Mouse (Mus musculus): ENCODE data around the gene Fam171a1. TPM values are rescaled to one million over a fixed set of nuclear protein-coding genes. Genes with fewer than 3 reads are reported as not detected.

Fam171a1 gene
- polyA plus RNA-seq, 1 experiment = 41.3 TPM

DNA sequence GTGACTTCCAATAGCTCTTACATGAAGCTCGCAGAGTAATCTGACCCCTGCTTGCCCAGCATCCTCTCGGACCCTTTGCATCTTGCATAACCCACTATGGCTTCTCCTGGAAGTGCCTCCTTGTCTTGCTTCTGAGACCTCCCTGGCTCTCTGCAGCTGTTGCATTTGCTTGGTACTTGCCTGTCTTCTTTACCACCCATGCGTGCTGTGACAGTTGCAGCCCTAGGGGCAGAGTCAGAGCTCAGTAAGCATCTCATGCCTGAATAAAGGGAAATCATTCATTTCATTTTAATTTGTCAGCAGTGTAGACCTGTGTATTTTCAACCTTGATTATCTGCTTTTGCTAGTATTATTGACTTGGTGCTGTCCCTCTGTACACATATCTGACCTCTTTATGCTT, 62.7 kb downstream of the Fam171a1 start:
- no peak for TF ChIP-seq CTCF (IDR thresholded peaks at IDR 0.05; ENCODE audit: extremely low read depth, insufficient read depth, low read length)
- TF ChIP-seq POLR2A (IDR thresholded peaks at IDR 0.05; ENCODE audit: extremely low read depth, insufficient read depth, low read length) = no peak
- Histone ChIP-seq H3K4me3 (ENCODE audit: insufficient read depth, low read length) (no peak overlapping the region), H3K4me1 (ENCODE audit: control insufficient read depth, insufficient read depth, low read length) (peaks cover 20% of the 10 kb centered on the region), H3K27ac (ENCODE audit: insufficient read depth, low read length) (no peak overlapping the region)

DNA sequence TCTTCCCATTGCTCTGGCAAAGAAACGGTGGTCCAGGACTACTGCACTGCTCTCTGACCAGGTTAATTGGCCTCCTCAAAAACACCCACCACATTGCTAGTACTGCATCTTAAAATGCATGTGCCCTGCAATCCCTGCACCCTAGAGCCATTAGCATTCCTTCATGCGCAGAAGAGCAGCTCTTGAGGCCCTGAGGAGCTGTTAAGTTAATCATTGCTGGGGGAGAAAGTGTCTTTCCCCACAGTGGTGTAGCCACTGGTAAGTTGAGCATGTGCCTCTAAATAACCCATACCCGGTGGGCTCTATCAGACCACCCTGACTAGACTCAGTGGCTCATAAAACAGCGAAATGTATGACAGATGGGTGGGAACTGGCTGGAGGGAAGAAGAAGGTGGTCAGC, 66.5 kb downstream of the Fam171a1 start:
- TF ChIP-seq POLR2A (IDR thresholded peaks at IDR 0.05; ENCODE audit: extremely low read depth, insufficient read depth, low read length) (no peak), CTCF (IDR thresholded peaks at IDR 0.05; ENCODE audit: extremely low read depth, insufficient read depth, low read length) (no peak)
- Histone ChIP-seq H3K4me1 (ENCODE audit: control insufficient read depth, insufficient read depth, low read length) (peaks cover 7% of the 10 kb centered on the region), H3K4me3 (ENCODE audit: insufficient read depth, low read length) (no peak overlapping the region), H3K27ac (ENCODE audit: insufficient read depth, low read length) (0 out of 2 replicates have a peak overlapping the region, but pooled peaks have one; percentile 46)

DNA sequence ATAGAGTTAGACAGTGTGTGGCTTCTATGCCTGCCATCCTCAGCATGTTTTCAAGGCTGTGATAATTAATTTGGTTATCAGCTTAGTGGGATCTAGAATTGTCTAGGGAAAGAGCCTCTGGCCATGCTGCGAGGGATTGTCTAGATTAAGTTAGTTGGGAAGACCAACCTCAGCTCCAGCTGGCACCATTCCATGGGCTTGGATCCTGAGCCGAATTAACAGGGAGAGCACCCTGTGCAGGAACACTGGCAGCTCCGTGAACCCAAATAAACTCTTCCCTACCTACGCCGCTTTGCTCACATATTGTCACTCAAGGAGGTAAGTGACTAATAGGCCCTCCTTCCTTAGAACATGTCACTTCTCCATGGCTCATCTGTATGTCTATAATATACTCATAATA, 69.6 kb downstream of the Fam171a1 start:
- TF ChIP-seq CTCF (IDR thresholded peaks at IDR 0.05; ENCODE audit: extremely low read depth, insufficient read depth, low read length) (no peak), POLR2A (IDR thresholded peaks at IDR 0.05; ENCODE audit: extremely low read depth, insufficient read depth, low read length) (no peak)

DNA sequence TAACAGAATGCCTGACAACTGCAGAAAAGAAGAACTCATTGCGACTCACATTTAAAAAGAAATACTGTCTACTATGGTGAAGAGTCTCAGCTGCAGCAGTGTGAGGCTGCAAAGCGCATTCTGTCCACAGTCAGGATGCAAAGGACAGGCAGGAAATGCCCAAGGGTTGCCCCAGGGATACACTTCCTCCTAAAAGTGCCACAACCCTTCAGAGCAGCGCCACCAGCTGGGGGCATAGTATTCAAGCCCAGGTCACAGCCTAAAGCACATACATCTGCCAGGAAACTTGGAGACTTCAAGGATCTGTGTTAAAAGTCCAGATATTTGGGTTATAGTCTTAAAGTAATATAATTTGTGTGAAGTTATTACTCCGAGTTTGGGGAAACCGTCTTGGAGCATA, 71.3 kb downstream of the Fam171a1 start:
- no peak overlapping the region for H3K27ac ChIP-seq (ENCODE audit: insufficient read depth, low read length)
- H3K4me3 ChIP-seq (ENCODE audit: insufficient read depth, low read length) = no peak overlapping the region
- peaks cover 6% of the 10 kb centered on the region for H3K4me1 ChIP-seq (ENCODE audit: control insufficient read depth, insufficient read depth, low read length)
- TF ChIP-seq POLR2A (IDR thresholded peaks at IDR 0.05; ENCODE audit: extremely low read depth, insufficient read depth, low read length) (no peak), CTCF (IDR thresholded peaks at IDR 0.05; ENCODE audit: extremely low read depth, insufficient read depth, low read length) (no peak)

More for the DNA sequence above, 69.6 kb downstream of the Fam171a1 start:
- no peak overlapping the region for H3K27ac ChIP-seq (ENCODE audit: insufficient read depth, low read length)
- H3K4me3 ChIP-seq (ENCODE audit: insufficient read depth, low read length) = no peak overlapping the region
- peaks cover 7% of the 10 kb centered on the region for H3K4me1 ChIP-seq (ENCODE audit: control insufficient read depth, insufficient read depth, low read length)

DNA sequence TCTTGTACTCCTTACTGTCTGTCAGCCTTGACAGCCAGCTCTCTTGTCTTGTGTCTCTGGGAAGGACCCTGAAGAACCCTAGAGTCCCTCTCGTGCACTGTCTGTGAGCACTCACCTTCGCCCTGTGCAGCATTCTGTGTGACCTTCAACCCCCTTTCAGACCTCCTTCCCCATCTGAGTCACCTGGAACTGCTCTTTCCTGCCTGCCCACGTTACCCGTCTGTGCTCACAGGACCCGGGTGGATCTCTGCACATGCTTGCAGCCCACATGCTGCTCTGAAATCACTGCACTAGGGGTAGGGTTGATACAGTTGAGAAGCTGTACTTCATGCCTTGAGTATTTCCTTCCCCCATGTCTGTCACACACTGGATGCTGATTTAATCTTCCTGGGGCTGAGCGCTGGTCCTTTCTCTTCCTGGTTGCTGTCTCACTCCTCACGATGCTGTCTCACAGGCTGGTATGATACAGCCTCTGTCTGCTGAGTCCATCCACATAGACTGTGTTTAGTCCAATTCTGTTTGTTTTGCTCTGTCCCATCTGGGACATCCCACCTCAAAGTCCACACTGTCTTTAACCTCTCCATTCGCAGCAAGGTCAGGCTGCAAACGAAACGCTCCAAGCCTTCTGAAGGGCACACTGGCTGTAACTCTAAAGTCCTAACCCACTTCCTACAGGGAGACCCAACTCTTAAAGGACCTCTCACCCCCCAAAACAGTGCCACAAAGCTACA, 74.9 kb downstream of the Fam171a1 start:
- TF ChIP-seq POLR2A (IDR thresholded peaks at IDR 0.05; ENCODE audit: extremely low read depth, insufficient read depth, low read length) (no peak), CTCF (IDR thresholded peaks at IDR 0.05; ENCODE audit: extremely low read depth, insufficient read depth, low read length) (no peak)
- H3K27ac ChIP-seq (ENCODE audit: insufficient read depth, low read length) = no peak overlapping the region
- H3K4me1 ChIP-seq (ENCODE audit: control insufficient read depth, insufficient read depth, low read length) = peaks cover 1% of the 10 kb centered on the region
- H3K4me3 ChIP-seq (ENCODE audit: insufficient read depth, low read length) = no peak overlapping the region

DNA sequence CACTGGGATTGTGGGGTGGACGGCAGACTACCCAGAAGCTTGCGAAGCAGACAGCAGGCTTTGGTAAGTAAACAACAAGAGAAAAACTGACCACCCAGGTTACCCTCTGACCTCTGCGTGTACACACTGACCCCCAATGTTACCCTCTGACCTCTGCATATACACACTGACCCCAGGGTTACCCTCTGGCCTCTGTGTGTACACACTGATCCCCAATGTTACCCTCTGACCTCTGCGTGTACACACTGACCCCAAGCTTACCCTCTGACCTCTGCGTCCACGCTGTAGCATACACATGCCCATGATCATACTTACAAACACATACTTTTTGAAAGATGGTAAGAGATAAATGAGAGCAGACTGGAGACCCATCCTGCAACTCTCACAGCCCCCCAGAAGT, 77.1 kb downstream of the Fam171a1 start:
- H3K27ac ChIP-seq (ENCODE audit: insufficient read depth, low read length) = no peak overlapping the region
- no peak for TF ChIP-seq CTCF (IDR thresholded peaks at IDR 0.05; ENCODE audit: extremely low read depth, insufficient read depth, low read length)
- TF ChIP-seq POLR2A (IDR thresholded peaks at IDR 0.05; ENCODE audit: extremely low read depth, insufficient read depth, low read length) = no peak
- no peak overlapping the region for H3K4me3 ChIP-seq (ENCODE audit: insufficient read depth, low read length)
- peaks cover 1% of the 10 kb centered on the region for H3K4me1 ChIP-seq (ENCODE audit: control insufficient read depth, insufficient read depth, low read length)

DNA sequence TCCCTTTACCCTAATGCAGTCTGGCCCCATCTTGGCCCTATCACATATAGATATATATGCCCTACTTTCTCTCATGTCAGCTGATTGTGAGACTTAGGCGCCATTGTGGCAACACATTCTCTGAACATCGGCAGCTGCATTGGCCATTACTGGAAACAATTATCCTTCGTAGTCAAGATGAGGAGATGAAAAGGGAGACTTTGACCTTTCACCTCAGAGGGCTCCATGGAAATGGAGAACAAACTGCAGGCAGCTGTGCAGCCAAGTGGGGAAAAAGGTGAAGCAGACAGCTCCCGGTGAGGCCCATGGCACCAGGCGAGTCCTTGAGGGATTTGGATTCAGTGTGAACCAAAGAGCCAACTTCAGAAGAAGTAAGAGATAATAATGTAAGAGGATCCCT, 81.5 kb downstream of the Fam171a1 start:
- H3K4me1 ChIP-seq (ENCODE audit: control insufficient read depth, insufficient read depth, low read length) = peaks cover 1% of the 10 kb centered on the region; the same call in 1 of the 2 replicates
- TF ChIP-seq POLR2A (IDR thresholded peaks at IDR 0.05; ENCODE audit: extremely low read depth, insufficient read depth, low read length) (no peak), CTCF (IDR thresholded peaks at IDR 0.05; ENCODE audit: extremely low read depth, insufficient read depth, low read length) (no peak)
- no peak overlapping the region for H3K4me3 ChIP-seq (ENCODE audit: insufficient read depth, low read length)
- no peak overlapping the region for H3K27ac ChIP-seq (ENCODE audit: insufficient read depth, low read length)

DNA sequence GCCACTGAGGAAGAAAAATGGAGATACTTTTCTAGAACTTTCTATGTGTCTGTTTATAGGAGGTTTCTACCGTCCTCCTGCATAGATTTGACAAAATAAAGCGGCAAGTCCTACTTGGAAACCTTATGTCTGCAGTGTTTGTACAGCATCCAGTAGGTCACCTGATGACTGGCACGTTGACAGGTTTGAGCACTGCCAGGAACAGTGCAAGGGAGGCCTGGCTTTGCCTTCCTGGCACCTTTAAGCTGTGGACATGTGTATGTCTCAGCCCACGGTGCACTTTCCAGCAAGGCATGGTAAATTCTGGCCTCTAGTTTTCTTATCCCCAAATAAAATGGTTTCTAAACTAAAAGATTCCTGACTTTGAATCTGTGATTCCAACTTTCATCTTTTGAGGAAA, 86.4 kb downstream of the Fam171a1 start:
- H3K4me1 ChIP-seq (ENCODE audit: control insufficient read depth, insufficient read depth, low read length) = no peaks in the 10 kb centered on the region
- no peak overlapping the region for H3K27ac ChIP-seq (ENCODE audit: insufficient read depth, low read length)
- TF ChIP-seq POLR2A (IDR thresholded peaks at IDR 0.05; ENCODE audit: extremely low read depth, insufficient read depth, low read length) (no peak), CTCF (IDR thresholded peaks at IDR 0.05; ENCODE audit: extremely low read depth, insufficient read depth, low read length) (no peak)
- H3K4me3 ChIP-seq (ENCODE audit: insufficient read depth, low read length) = no peak overlapping the region

DNA sequence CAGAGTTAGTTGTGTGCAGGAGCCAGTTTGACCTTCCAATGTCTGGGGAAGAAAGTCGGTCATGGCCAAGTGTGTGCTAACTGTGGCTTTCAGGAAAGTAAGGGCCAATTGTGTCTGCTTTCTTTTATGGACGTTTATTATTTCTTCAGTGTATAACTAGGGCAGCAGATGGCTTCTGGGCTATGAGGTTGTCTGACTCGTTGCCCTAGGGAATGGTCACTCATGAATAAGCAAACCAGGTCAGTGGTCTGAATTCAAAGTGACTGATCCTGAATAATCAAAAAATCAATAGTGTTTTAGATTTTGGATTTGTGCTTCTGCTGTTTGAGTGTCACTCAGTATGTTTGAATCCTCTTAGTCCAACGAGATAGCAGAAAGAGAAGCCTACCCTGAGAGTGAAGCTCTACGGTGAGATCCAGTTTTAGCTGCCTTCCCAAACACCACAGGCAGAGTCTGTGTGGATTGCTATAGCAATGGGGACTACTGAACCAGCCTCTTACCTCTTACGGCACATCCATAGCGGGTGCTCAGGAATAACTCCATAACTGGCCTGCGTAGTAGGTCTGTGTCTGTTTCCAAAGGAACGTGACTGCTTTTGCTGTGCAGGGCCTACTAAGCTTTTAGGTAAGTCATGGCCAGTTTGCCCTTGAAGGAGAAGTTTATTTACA, 93.1 kb downstream of the Fam171a1 start:
- H3K27ac ChIP-seq (ENCODE audit: insufficient read depth, low read length) = no peak overlapping the region
- H3K4me3 ChIP-seq (ENCODE audit: insufficient read depth, low read length) = no peak overlapping the region
- H3K4me1 ChIP-seq (ENCODE audit: control insufficient read depth, insufficient read depth, low read length) = 0 out of 2 replicates have a peak, but pooled peaks cover 1% of the 10 kb centered on the region
- TF ChIP-seq CTCF (IDR thresholded peaks at IDR 0.05; ENCODE audit: extremely low read depth, insufficient read depth, low read length) (no peak), POLR2A (IDR thresholded peaks at IDR 0.05; ENCODE audit: extremely low read depth, insufficient read depth, low read length) (no peak)

DNA sequence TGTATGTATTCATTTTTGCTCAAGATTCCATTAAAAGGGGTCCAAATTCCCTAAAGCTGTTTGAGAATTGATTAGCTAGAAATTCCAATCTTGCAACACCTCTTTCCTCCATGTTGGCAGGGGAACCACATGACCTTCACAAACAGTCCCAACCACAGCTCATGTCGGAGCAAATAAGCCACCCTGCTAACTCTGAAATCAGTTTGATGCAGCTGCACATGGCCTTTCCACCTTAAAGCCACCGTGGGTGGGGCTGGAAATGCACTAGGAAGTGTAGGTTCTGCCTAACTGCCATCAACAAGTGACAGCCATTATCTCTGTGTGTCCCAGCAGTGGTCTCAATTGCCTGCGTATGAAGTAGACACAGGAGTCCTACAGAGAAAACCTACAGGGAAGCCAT, 101.5 kb downstream of the Fam171a1 start:
- peaks cover 11% of the 10 kb centered on the region for H3K4me1 ChIP-seq (ENCODE audit: control insufficient read depth, insufficient read depth, low read length)
- H3K27ac ChIP-seq (ENCODE audit: insufficient read depth, low read length) = no peak overlapping the region
- H3K4me3 ChIP-seq (ENCODE audit: insufficient read depth, low read length) = no peak overlapping the region
- TF ChIP-seq POLR2A (IDR thresholded peaks at IDR 0.05; ENCODE audit: extremely low read depth, insufficient read depth, low read length) (no peak), CTCF (IDR thresholded peaks at IDR 0.05; ENCODE audit: extremely low read depth, insufficient read depth, low read length) (no peak)
